Mouse (Mus musculus): Measurements from ENCODE around the gene Shc3.

The Shc3 gene

DNA sequence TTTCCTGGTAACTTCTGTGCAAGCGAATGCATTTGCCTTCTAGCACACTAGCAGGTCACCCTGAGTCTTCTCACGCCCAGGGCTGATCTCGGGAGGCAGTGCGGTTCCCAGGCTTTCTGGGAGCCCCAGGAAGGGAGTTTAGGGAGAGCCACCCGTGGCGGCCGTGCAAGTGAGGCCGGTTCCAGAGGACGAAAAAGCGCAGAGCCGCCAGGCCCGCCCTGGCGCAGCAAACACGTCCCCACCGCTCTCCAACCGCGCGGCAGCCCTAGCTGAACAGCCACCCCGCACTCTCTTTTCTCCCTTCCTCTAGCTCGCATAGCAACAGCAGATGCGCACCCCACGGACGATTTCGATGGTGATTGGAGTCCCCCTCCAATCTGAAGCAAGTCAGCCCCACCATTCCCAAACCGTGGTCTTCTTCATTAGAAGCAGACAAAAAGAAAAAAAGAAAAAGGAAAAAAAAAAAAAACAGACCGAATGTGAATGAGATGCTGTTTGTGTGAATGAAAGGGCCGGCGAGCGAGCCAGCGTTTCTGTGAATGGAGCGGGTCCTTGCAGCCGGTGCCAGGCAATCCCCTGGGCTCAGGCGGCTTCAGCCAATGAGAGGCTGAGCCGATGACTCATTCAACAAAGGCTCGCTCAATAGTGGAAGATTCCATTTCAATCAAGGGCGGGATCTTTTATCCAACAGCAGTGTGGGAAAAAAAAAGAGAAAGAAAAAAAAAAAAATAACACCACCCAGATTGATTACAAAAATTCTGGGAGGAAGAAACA lies at the start of gene Shc3:
Gene Shc3, minus strand, starts transcription at position 509 of the 774 bp plus-strand sequence.
- no peak for DNase-seq (ENCODE audit: low read depth)

DNA sequence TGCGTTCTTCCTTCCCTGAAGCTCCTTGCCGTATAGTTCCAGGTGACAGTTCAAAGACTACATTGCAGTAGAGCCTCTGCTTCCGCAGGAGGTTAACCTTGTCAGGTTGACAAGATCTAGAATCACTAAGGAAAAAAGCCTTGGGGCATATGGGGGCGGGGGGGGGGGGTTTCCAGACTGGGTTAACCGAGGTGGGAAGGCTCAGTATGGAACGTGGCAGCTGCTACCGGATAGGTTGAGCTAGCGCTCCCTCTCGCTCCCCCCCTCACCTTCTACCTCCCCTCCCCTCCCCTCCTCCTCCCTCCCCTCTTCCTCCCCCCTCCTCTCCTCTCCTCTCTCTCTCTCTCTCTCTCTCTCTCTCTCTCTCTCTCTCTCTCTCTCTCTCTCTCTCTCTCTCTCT lies 49.4 kb upstream of the Shc3 start:
- DNase-seq (ENCODE audit: low read depth): no peak

DNA sequence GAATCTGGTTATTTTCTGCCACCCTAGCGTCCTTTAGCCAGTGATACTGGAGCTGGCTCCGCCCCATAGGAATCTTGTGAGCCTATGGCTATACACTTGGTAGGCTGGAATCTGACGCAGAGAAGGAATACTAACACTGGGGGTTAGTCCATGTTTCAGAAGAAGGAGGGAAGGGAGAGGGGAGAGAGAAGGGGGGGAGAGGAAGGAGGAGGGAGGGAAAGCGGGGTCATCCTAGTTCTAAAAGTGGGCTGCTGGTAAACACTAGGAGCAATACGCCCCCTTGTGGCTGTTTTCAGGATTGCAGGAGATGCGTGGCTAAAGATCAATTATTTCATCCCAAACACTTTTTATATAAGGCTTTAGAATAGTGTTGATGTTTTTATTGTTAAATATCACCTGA lies 48.6 kb upstream of the Shc3 start:
- peak; percentile 48 for DNase-seq (ENCODE audit: low read depth)

DNA sequence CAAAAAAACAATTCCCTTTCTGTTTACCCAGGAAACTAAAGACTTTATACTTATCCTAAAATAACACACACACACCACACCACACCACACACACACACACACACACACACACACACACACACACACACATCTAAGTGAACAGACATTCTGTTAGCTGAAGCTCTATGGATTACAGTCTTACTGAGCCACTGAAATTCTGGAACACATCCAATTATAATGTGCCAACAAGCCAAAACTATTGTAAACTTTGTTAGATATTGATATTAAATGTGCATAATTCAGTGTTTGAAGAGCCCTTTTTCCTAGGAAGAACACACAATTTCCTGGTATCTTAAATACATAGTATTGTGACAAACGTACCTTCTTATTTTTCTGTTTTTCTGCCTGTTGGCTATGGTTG lies 48.1 kb upstream of the Shc3 start:
- no peak for DNase-seq (ENCODE audit: low read depth)

DNA sequence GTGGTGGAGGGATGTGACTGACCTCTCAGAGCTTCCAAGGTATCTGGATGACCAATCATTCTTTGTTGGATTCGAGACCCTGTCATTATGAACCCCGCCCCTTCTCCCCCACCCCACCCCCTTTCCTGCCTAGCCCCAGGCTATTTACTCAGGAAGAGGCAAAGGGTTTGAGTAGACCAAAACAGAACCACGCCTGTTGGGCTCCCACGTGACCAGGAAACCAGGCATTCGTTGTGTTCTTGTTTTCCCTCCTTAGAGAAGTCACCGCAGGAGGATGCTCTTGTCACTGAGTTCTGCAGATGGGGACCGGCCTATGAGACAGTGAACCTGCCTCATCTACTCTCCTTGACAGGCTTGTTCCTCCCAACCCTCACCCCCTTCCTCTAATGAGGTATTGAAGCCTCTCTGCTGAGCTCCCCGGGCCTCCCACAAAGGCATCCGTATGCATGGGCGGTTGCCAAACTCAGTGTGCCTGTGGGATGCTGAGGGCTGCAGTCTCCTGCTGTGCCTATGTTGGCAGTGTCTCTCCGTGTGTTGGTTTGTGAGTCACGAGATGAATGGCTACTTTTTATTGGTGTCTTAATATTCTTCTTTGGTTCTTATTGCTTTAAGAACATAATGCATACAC lies 47.3 kb upstream of the Shc3 start:
- DNase-seq (ENCODE audit: low read depth): no peak

DNA sequence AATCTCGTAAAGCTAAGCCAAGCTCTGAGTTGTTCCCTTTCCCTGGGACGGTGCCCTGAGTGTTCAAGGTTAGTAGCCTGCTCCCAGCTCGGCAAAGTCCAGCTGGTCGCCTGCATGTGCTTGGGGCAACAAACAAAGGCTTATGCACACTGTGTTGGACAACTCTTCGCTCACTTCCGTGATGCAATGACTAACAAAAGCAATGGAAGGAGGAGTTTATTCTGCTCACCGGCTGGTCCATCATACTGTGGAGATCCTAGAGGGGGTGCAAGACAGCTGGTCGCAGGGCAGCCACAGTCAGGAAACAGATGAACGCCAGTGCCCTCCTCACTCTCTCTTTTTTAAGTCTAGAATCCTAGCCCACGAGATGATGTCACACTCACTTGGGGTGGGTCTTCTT lies 46.6 kb upstream of the Shc3 start:
- no peak for DNase-seq (ENCODE audit: low read depth)

DNA sequence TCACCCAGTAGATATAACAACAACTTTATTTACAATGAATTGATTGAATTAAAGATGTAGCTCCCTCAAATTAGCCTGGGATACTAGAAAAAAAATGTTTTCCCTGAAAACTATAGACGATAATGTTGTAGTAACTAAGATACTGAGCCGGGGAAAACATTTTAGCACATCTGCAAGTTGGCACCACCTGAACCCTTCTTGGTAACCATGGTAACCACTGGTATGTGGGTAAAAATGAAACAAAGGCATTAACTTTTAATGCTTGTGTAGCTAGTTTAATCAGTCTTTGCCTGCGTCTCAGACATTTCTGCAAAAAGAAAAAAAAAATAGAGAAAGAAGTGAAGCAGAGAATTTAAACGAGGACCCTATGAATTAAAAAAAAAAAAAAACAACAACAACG lies 42.3 kb upstream of the Shc3 start:
- no peak for DNase-seq (ENCODE audit: low read depth)

DNA sequence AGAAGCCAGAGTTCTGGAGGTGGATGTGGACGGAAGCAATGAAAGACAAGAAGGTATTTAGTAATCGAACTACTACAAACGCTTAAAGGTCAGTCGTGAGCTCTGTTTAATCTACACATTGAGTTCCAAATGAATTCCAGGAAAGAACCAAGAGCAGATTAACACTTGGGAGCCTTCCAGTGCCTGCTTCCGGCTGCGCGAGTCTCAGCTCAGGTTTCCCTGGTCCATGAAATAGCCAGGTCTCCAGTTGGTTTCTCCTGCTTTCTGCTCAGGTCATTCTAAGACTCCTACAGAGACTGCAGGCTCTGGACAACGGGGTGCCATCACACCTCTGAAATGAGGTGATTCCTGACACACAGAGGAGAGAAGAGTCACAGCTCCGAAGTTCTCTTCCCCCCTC lies 41.8 kb upstream of the Shc3 start:
- no peak for DNase-seq (ENCODE audit: low read depth)

DNA sequence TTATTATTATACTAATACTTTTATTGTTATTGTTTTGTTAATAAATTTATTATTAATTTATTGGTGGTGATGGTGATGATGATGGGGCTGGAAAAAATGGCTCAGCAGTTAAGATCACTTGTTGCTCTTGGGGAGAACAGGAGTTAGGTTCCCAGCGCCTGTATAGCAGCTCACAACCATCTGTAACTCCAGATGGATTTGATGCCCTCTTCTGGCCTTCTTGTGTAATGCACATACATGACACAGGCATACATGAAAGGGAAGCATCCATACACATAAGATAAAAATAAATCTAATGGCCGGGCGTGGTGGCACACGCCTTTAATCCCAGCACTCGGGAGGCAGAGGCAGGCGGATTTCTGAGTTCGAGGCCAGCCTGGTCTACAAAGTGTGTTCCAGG lies 40.0 kb upstream of the Shc3 start:
- DNase-seq (ENCODE audit: low read depth): no peak

DNA sequence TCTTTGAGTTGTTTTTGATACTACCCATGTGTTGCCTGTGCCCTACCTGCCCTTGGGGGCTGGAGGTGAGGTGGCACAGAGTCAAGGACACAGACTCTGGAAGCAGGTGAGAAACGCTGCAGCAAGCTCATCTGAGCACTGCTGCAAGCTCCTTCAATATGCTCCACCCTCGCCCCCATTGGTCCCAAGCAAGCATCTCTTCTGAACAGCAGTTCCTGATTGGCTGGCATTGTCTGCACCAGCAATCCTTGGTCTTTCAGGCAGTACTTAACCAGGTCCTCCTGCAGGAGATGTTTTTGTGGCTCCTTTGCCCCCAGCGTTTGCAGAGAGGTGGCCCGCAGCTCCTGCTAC lies 34.6 kb upstream of the Shc3 start:
- no peak for DNase-seq (ENCODE audit: low read depth)

DNA sequence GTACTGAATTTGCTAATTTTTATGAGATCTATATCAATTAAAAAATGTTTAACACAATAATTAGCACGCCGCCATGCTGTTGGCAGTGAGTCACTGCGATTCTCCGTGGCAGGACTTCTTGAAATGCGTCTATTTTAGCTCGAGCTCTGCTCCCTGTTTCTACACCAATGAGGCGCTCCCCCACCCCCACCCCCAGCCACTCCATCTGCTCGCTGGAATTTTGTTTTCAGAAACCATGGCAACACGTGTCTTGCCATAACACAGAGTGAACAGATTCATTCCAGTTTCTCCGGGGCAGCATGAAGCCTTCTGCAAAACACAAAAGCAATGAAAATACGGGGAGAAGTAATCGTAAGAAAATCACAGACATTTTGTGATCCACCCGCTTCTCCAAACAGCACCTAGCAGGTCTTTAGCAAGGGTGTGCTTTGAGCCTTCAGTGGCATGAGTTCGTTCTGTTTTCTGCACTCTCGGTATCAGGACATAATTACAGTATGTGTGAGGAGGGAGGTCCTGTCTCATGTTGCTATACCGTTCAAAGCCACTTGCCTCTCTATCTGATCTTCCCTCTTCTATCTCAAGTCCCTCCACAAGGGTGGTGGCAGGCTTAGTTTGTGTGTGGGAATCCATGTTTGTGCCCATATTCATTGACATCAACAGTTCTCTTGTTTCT lies 34.1 kb upstream of the Shc3 start:
- DNase-seq (ENCODE audit: low read depth): no peak

DNA sequence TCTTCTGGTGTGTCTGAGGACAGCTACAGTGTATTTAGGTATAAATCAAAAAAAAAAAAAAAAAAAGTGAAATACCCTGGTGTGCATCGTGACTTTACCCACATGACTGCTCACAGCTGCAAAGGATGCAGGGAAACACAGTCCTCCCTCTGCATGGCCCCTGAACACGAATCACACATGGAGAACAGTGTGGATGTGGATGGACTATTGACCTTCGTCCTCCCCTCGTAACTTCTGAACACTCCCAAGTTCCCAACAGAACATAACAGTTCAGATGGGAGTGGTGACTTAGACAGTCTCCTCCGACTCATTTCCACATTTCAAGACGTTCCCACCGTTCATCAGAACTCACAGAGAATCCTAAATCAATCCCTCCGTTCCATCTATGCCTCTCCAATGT lies 33.5 kb upstream of the Shc3 start:
- DNase-seq (ENCODE audit: low read depth): no peak

DNA sequence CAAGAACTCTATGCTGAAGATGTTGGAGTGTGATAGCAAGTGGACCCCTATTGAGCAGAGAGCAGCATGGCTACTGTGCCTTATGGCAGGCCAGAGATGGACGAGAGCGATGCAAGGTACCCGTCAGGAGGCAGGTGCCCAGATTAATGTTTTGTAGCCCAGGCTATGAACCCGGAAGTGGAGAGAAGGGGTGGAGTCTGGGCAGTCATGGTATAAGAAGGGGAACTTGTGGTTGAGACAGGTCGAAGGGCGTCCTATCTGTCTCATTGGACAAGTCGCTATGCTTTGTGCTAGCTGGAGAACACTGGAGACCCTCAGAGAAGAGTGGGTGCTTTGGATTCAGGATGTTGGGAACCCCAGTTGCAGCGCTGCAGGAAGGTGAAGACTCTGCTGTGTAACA lies 30.9 kb upstream of the Shc3 start:
- DNase-seq (ENCODE audit: low read depth): no peak

DNA sequence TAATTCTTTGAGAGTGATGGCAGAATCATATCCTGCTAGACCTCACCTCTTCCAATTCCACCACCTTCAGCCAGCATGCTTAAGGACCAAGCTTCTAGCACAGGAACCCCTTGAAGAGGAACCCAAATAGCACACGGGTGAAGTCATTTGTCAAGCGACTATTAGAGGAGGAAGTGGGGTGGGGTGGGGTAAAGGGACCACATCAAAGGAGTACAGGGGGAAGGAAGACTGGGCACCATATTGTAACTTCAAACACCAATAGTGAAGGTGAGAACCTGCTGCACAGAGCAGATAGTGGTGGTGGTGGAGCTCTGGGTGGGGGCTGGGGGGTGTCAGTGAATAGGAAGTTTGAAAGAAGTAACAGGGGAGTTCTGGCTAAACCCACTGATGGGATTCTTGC lies 28.8 kb upstream of the Shc3 start:
- no peak for DNase-seq (ENCODE audit: low read depth)

DNA sequence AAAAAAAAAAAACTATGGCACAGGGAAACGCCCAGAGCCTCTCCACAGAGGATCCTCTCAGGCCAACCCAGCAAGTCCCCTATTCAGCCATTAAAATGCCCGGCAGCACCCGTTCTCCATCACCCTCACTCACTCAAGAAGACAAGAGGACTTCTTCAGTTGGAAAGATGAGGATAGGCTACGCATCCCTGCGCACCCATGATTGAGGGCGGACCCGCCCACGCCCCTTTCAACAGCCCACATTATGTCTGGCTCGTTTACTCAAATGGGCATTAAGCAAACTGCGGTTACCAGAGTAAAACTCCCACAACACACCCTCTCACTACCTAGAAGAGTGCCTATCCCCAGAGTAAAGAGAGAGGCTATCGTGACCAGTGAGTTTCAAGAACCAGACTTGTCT lies 26.2 kb upstream of the Shc3 start:
- DNase-seq (ENCODE audit: low read depth): no peak

DNA sequence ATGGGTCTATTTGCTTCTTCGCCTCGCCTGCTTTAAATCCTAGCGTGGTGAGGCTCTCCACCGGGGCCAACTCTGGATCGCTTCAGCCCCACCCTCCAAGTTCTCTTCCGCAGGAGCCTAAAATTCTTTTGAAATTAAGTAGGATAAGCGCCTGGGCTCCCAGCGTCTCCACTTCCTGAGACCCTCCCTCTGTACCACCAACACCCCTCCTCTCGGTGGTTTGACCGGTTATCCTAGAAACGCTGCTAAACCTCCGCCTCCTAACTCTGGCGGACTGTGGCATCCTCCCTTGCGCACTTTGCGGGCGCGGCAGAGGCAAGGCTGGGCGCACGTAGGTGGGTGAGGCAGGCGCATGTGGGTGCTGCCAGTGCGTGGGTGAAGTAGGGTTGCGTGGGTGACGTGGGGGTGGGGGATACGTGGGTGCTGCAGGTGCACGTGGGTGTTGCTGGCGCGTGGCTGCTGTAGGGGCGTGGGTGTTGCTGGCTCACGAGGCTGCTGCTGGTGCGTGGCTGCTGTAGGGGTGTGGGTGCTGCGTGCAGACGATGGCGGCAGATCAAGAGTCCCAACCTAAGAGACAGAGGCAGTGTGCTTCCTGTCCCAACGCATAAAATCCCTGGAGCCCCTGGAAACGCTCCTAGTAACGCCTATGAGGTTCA lies 25.6 kb upstream of the Shc3 start:
- no peak for DNase-seq (ENCODE audit: low read depth)

DNA sequence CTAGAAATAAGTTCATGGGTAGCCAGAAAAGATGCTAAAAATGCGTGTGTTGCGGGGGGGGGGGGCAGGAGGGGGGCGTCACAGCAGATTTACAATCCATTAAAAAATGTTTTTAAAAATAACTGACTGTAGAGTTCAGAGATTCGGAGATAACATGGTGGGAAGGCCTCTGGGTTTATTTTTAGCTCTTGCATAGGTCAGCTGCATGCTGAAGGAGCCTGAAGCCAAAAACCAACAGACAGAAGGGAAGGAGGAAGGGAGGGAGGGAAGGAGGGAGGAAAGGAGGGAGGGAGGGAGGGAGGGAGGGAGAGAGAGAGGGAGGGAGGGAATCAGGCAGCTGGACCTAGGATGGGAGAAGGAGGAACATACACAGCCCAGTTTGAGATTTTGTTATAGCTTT lies 18.8 kb upstream of the Shc3 start:
- DNase-seq (ENCODE audit: low read depth): no peak

DNA sequence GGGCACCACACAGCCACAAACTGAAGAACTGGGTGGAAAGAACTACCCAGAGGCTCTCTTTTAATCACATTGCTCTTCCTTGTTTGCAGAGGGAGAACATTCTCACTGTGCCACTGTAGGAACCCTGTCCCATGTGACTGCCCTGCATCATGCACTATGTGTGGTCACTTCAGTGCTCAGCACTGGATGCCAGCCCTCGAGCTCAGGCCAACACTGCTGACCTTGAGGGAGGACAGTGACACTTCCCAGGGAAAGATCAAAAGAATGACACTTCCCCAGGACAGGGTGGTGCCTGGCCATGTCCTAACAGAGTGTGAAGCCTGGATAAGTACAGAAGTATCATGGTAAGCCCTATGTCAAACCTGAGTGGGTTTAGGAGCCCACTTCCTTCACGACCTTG lies 13.0 kb upstream of the Shc3 start:
- DNase-seq (ENCODE audit: low read depth): no peak

DNA sequence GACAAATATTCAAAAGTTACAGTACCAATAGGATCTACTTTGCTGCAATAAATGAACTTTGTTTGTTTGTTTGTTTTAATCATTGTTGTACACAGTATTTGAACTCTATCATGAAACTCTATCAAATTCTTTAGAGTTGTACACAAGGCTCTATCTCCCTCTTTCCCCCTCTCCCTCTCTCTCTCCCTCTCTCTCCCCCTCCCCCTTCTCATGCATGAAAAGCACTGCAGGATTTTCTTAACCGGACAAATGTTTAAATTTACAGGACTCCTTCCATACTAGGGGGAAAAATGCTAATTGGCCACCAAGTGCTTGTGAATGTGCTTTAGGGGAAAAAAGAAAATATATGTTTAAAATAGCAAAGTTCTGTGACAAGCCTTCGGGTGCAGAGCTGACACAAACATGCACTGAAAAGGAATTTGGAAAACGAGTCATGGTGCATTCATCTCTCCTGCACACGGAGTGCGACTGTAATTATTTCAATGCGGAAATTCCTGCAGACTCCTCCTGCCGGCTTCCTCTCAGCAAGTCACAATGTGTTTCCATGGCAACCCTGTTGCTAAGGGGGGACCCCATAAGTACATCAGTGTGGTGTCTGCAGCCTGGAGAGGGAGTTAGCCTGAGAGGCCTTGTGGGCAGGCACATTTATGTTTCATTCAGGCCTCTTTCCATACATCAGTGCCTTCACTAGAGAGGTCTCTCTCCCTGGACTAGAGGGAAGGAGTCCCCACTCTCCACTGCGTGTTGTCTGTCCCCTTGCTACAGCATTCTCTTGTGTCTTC lies 11.2 kb upstream of the Shc3 start:
- no peak for DNase-seq (ENCODE audit: low read depth)

DNA sequence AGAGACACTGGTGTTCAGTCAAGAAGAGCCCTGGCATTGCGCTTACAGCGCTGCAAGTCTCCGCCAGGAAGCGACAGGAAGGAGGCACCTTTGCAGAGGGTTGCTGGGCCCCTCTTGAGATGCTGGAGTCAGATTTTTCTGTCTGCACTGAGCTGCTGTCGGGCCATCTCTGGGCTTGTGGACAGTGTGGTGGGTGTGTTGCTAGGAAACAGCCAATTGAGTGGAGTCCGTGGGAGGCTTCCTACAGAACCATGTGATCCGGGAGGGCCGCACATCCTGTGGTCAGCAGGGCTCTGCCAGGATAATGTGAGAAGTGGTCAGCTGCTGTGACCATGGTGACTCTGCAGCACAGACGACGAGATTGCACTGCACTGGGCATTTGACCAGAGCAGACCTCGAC lies 4.6 kb upstream of the Shc3 start:
- no peak for DNase-seq (ENCODE audit: low read depth)

DNA sequence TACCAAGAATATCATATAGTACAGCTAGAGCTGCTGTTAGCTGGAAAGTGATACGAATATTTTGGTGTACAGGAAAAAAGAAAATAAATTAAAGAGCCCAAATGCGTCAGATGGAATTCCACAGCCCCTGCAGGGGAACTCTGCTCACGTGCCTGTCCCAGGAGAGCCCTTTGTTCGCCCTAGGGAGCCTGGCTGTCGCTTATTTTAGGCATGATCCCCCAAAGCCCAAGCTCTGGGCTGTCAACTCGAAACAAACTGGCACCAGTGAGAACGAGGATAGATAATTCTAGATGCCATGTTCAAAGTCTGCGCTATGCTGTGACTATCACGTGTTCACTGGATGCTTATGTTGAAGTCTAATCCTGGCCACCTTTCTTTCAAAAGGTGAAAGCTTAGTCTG lies 892 bp upstream of the Shc3 start:
- no peak for DNase-seq (ENCODE audit: low read depth)

DNA sequence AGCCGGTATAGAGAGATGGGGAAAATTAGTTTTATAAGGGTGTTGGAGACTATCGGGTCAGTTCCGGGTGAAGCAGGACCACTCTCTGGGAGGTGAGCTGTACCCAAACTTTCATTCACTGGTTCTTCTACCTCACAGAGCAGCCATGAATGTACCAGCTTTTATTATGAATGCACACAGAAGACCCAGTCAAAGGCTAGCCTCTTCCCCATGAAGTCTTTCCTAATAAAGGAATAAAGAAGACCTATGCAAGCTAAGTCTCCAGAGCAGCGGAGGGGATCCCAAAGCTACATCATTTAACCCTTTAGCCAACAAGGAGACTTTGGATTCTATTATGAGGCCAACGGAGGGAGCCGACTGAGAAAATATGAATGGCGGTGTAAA lies 458 bp upstream of the Shc3 start:
- no peak for DNase-seq (ENCODE audit: low read depth)
